Mouse (Mus musculus) kidney, adult 10 weeks (tissue): ENCODE data around the gene Ints7. TPM values are rescaled to one million over a fixed set of nuclear protein-coding genes. Genes with fewer than 3 reads are reported as not detected.

ENCODE experiments used
- polyA plus RNA-seq: library from polyadenylated mRNA; stranded (reverse); fragments of 350-450 nt; fragmentation: Illumina TruSeq; extraction: RNeasy Lipid Tissue Mini Kit (QIAGEN cat#74804); gene quantifications from one replicate; pipeline ENCODE4 v1.2.3, GENCODE M21; 2014; ENCODE audit warnings: low read depth, low replicate concordance

Gene Ints7
- polyA plus RNA-seq: 7.2 TPM

DNA sequence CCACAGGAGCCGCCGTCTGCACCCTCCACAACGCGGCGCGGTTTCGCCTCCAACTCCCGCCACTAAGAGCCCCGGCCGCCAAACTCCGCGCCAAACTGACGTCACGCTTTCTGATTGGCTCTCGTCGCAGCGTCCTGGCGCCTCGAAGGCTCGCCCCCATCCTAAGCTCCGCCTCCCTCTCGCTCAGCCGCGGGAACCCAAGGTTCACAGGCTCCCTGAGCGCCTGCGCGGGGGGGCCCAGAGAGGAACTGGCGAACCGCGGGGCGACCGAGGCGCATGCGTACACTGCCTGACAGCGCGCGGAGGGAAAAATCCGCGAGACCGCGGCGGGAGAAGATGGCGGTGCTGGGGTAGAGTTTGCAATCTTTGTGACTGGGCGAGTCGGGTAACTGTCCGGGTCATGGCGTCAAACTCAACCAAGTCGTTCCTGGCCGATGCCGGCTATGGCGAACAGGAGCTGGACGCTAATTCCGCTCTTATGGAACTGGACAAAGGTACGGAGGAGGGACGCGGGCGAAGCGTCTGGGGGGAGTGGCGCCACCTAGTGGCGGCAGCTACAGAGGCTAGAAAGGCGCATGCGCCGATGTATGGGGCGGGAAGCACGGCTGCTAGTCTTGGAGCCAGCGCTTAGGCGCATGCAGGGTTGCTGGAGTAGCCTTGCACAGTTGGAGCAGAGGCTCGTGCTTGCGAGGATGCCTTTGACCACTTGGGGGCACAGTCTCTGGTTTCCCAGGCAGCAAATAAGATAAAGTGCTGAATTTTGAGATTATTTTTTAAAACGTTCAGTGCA is at the start of gene Ints7, which contains the start of gene Dtl:
Gene Ints7, plus strand, starts transcription at position 179 of the 790 bp plus-strand sequence.
Gene Dtl, minus strand, starts transcription at position 87 of the 790 bp plus-strand sequence.

Other genes with a start within 250 kb of the Ints7 start
- gene Tmem206, start 249.7 kb upstream of the Ints7 start, polyA plus RNA-seq: 14.9 TPM
- 190 TPM for gene Ppp2r5a, start 172.4 kb upstream of the Ints7 start, polyA plus RNA-seq
- 0.12 TPM for gene Dtl, start 92 bp upstream of the Ints7 start, polyA plus RNA-seq
- 105 TPM for gene Lpgat1, start 142.2 kb downstream of the Ints7 start, polyA plus RNA-seq
- 0.81 TPM for gene Nek2, start 245.8 kb downstream of the Ints7 start, polyA plus RNA-seq